Mouse (Mus musculus): ENCODE data around the gene Gm11627. TPM values are rescaled to one million over a fixed set of nuclear protein-coding genes. Genes with fewer than 3 reads are reported as not detected.
"Not testable (repeated sequence)": the region's sequence is repeated elsewhere in the genome, so short reads cannot be mapped to it uniquely, and the experiment has no call there.

Gm11627 gene
- polyA plus RNA-seq, 1 experiment from 2014 or later, result 8.9 TPM

GRCm38 (mm10) chr11:102607686-102608548, 28.7 kb upstream of the Gm11627 start:
- Histone ChIP-seq H3K4me3 (replicated peaks; ENCODE audit: low read depth, low read length) (peak overlapping the region; percentile 86), H3K9ac (ENCODE audit: low read depth, low read length) (peak overlapping the region; percentile 67; the same call in 1 of the 2 replicates), H3K27me3 (ENCODE audit: insufficient read depth, low read length) (no peaks in the 10 kb centered on the region), H3K36me3 (ENCODE audit: insufficient read depth, low read length) (no peaks in the 10 kb centered on the region), H3K9me3 (replicated peaks; ENCODE audit: low read length) (no peaks in the 10 kb centered on the region), H3K4me2 (ENCODE audit: low read length) (peak overlapping the region; percentile 83), H3K27ac (peak overlapping the region; percentile 95), H3K4me1 (replicated peaks; ENCODE audit: insufficient read depth, low read length) (peaks cover 23% of the 10 kb centered on the region)
- ATAC-seq (replicated peaks; ENCODE audit: low FRiP score, low read depth), result no peak
- no peak for TF ChIP-seq CTCF (IDR thresholded peaks at IDR 0.05; ENCODE audit: low read depth)
- WGBS, result 24% methylated on average over 10 of the region's 10 CpGs
- DNase-seq (ENCODE audit: low spot score), result no peak

- ATAC-seq (replicated peaks; ENCODE audit: low FRiP score, low read depth); DNase-seq (ENCODE audit: low spot score); H3K36me3 ChIP-seq (ENCODE audit: insufficient read depth, low read length); H3K27me3 ChIP-seq (ENCODE audit: insufficient read depth, low read length); H3K9me3 ChIP-seq (replicated peaks; ENCODE audit: low read length): not testable (repeated sequence)
- peak overlapping the region; percentile 67 for H3K9ac ChIP-seq (ENCODE audit: low read depth, low read length)
- peak overlapping the region; percentile 86 for H3K4me3 ChIP-seq (replicated peaks; ENCODE audit: low read depth, low read length)
- peaks cover 23% of the 10 kb centered on the region for H3K4me1 ChIP-seq (replicated peaks; ENCODE audit: insufficient read depth, low read length)
- 3% methylated on average over 12 of the region's 12 CpGs for WGBS
- H3K27ac ChIP-seq, result peak overlapping the region; percentile 95
- peak overlapping the region; percentile 83 for H3K4me2 ChIP-seq (ENCODE audit: low read length)
Measured at GRCm38 (mm10) chr11:102607201-102607600, 27.9 kb upstream of the Gm11627 start.

GRCm38 (mm10) chr11:102606751-102607171, 27.5 kb upstream of the Gm11627 start:
- ATAC-seq (replicated peaks; ENCODE audit: low FRiP score, low read depth) (no peak), DNase-seq (ENCODE audit: low spot score) (peak; percentile 79)
- peaks cover 23% of the 10 kb centered on the region for H3K4me1 ChIP-seq (replicated peaks; ENCODE audit: insufficient read depth, low read length)
- 5% methylated on average over 12 of the region's 12 CpGs for WGBS
- H3K36me3 ChIP-seq (ENCODE audit: insufficient read depth, low read length), result no peaks in the 10 kb centered on the region
- H3K27ac ChIP-seq, result peak overlapping the region; percentile 95
- no peak for TF ChIP-seq CTCF (IDR thresholded peaks at IDR 0.05; ENCODE audit: low read depth)
- H3K4me2 ChIP-seq (ENCODE audit: low read length), result peak overlapping the region; percentile 83
- peak overlapping the region; percentile 67 for H3K9ac ChIP-seq (ENCODE audit: low read depth, low read length)
- H3K9me3 ChIP-seq (replicated peaks; ENCODE audit: low read length), result no peaks in the 10 kb centered on the region
- H3K27me3 ChIP-seq (ENCODE audit: insufficient read depth, low read length), result no peaks in the 10 kb centered on the region
- H3K4me3 ChIP-seq (replicated peaks; ENCODE audit: low read depth, low read length), result peak overlapping the region; percentile 86

GRCm38 (mm10) chr11:102605553-102606416, 26.5 kb upstream of the Gm11627 start:
- Histone ChIP-seq H3K4me1 (replicated peaks; ENCODE audit: insufficient read depth, low read length) (peaks cover 15% of the 10 kb centered on the region; the same call in 1 of the 2 replicates), H3K4me2 (ENCODE audit: low read length) (peak overlapping the region; percentile 83), H3K9me3 (replicated peaks; ENCODE audit: low read length) (no peaks in the 10 kb centered on the region), H3K4me3 (replicated peaks; ENCODE audit: low read depth, low read length) (peak overlapping the region; percentile 86), H3K27me3 (ENCODE audit: insufficient read depth, low read length) (no peaks in the 10 kb centered on the region), H3K36me3 (ENCODE audit: insufficient read depth, low read length) (no peaks in the 10 kb centered on the region), H3K27ac (peak overlapping the region; percentile 95), H3K9ac (ENCODE audit: low read depth, low read length) (peak overlapping the region; percentile 67)
- WGBS, result under 1% methylated on average over 62 of the region's 62 CpGs
- DNase-seq (ENCODE audit: low spot score) (no peak), ATAC-seq (replicated peaks; ENCODE audit: low FRiP score, low read depth) (no peak)
- TF ChIP-seq CTCF (IDR thresholded peaks at IDR 0.05; ENCODE audit: low read depth), result peak; percentile 35; the same call in 1 of the 2 replicates

GRCm38 (mm10) chr11:102604777-102605552, 25.7 kb upstream of the Gm11627 start:
- H3K4me3 ChIP-seq (replicated peaks; ENCODE audit: low read depth, low read length), result peak overlapping the region; percentile 86
- peak overlapping the region; percentile 67 for H3K9ac ChIP-seq (ENCODE audit: low read depth, low read length)
- no peaks in the 10 kb centered on the region for H3K27me3 ChIP-seq (ENCODE audit: insufficient read depth, low read length)
- peak overlapping the region; percentile 95 for H3K27ac ChIP-seq
- peak; percentile 14; the same call in 1 of the 2 replicates for ATAC-seq (replicated peaks; ENCODE audit: low FRiP score, low read depth)
- DNase-seq (ENCODE audit: low spot score), result no peak
- H3K4me1 ChIP-seq (replicated peaks; ENCODE audit: insufficient read depth, low read length), result peaks cover 15% of the 10 kb centered on the region; the same call in 1 of the 2 replicates
- under 1% methylated on average over 72 of the region's 74 CpGs for WGBS
- H3K4me2 ChIP-seq (ENCODE audit: low read length), result peak overlapping the region; percentile 83
- 0 out of 2 replicates have a peak, but pooled peaks have one; percentile 20 for TF ChIP-seq CTCF (IDR thresholded peaks at IDR 0.05; ENCODE audit: low read depth)
- no peaks in the 10 kb centered on the region for H3K36me3 ChIP-seq (ENCODE audit: insufficient read depth, low read length)
- no peaks in the 10 kb centered on the region for H3K9me3 ChIP-seq (replicated peaks; ENCODE audit: low read length)

All from kidney, postnatal 0 days (tissue).